Mouse (Mus musculus): Measurements from ENCODE around the gene Gm9999. TPM values are rescaled to one million over a fixed set of nuclear protein-coding genes. Genes with fewer than 3 reads are reported as not detected.

Gene Gm9999
- polyA plus RNA-seq (2015; fragmentation: Nextera tagmentation; extraction: Ambion mirVana) = not detected in 2 replicates

DNA sequence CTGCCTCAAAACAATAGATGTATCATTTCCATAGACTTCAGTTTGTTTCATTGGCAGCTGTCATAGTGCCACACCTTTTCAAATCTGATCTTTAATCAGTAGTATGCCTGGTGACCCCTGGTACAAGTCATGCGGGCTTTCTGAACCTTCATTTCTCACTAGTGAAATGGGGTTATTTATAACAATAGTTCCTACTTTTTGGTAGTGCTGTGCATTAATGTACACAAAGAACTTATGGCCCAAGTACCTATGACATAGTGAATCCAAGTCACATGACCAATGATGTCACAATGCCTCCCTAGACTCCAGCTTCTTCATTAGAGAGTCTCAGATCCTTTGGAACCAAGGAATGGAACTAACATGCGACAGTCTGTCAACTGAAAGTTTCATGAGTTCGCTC is at the start of gene Gm9999:
Gene Gm9999 (plus strand): TSS at position 301 of the 400 bp plus-strand sequence.

DNA sequence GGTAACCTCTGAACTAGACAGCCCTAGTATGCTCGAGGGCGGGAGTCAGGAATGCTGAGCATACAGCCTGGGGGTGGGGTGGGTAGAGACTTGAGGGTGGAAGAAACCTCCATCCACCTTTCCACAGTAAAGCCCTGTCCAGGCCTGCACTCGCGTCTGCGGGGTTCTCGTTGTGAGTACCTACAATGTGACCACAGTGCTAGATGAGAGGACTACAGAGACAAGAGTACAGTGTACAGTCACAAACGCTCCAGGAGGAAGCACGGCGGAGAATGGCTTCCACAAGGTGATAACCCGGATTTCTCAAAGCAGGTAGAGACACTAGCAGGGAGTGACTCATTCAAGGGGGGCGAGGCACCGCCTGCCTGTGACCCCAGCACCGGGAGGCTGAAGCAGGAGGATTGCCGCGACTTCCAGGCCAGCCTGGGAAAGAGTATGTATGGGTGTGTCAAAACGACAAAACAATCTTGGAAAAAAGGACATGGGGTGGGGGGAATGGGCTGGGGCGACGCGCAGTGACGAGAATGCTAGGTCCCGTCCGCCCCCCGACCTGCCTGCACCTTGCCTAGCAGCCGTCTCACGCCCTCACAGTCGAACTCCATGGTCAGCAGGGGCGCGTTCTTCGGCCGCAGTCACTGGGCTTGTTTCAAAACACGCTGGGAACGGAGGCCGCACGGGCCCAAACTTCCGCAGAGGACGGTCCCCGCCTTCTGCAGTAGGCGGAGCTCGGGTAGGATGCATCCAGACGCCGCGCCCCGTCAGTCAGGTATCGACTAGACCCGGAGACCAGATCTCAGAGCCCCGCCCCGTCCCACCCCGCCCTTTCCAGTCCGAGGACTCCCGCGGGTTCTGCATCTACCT is 25.3 kb upstream of the Gm9999 start, which contains the start of gene Uevld:
Gene Uevld (minus strand): TSS at position 697 of the 861 bp plus-strand sequence.

DNA sequence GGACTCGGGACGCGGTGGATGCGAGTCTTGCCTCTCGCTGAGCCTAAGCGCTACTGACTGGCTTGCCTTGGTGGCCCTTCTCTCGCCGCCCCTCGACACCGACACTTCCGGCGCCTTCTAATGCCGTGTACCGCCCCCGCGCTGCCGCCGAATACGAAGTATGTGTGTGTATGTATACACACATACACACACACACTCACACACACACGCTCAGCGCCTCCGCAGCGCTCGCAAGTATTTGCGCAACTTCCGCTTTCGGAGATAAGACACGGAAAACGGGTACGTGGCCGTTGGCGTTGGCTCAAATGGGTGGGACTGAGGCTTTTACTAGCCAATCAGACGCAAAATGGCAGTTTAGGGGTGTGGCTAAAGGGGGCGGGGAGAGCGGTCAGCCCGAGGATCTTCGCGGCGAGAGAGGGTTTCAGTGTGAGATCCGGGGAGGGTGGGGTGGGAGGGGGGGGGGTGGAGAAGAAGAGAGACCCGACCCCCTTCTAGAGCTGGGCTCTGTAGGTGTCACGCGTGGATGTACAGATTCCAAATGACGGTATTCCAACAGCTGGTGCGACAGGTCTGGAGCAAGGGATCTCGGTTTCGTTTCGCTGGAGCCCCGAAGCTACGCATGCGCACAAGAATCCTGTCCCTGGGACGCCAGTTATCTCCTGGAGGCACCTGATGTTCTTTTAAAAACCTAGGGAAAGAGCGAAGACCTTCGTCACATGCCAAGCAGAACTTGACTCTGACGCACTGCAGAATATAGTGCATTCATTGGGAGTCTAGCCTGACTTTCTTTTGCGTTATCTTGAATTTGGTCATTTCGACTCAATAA is 25.0 kb downstream of the Gm9999 start, which contains the start of gene Spty2d1:
Gene Spty2d1 (minus strand): TSS at position 244 of the 826 bp plus-strand sequence.

Other genes with a start within 250 kb of the Gm9999 start
- gene Saa1, start 240.6 kb upstream of the Gm9999 start, polyA plus RNA-seq (2015; fragmentation: Nextera tagmentation; extraction: Ambion mirVana) = 0.18 and 0.23 TPM in 2 replicates
- gene Saa2, start 231.8 kb upstream of the Gm9999 start, polyA plus RNA-seq (2015; fragmentation: Nextera tagmentation; extraction: Ambion mirVana) = 0.35 and 0.40 TPM in 2 replicates
- gene Hps5, start 187.5 kb upstream of the Gm9999 start, polyA plus RNA-seq (2015; fragmentation: Nextera tagmentation; extraction: Ambion mirVana) = 5.5 and 6.6 TPM in 2 replicates
- 30.1 and 31.4 TPM in 2 replicates for gene Gtf2h1, start 187.5 kb upstream of the Gm9999 start, polyA plus RNA-seq (2015; fragmentation: Nextera tagmentation; extraction: Ambion mirVana)
- gene Ldha, start 142.1 kb upstream of the Gm9999 start, polyA plus RNA-seq (2015; fragmentation: Nextera tagmentation; extraction: Ambion mirVana) = 2,894 and 2,904 TPM in 2 replicates
- not detected in 2 replicates for gene Ldhc, start 122.4 kb upstream of the Gm9999 start, polyA plus RNA-seq (2015; fragmentation: Nextera tagmentation; extraction: Ambion mirVana)
- gene Tsg101, start 63.6 kb upstream of the Gm9999 start, polyA plus RNA-seq (2015; fragmentation: Nextera tagmentation; extraction: Ambion mirVana) = 125 and 132 TPM in 2 replicates
- 3.9 and 4.4 TPM in 2 replicates for gene Uevld, start 25.1 kb upstream of the Gm9999 start, polyA plus RNA-seq (2015; fragmentation: Nextera tagmentation; extraction: Ambion mirVana)
- gene Spty2d1, start 24.8 kb downstream of the Gm9999 start, polyA plus RNA-seq (2015; fragmentation: Nextera tagmentation; extraction: Ambion mirVana) = 12.2 and 12.5 TPM in 2 replicates
- 14.3 and 24.7 TPM in 2 replicates for gene Tmem86a, start 67.0 kb downstream of the Gm9999 start, polyA plus RNA-seq (2015; fragmentation: Nextera tagmentation; extraction: Ambion mirVana)
- gene Ptpn5, start 150.1 kb downstream of the Gm9999 start, polyA plus RNA-seq (2015; fragmentation: Nextera tagmentation; extraction: Ambion mirVana) = not detected in 2 replicates
- not detected in 2 replicates for gene Mrgpra6, start 221.3 kb downstream of the Gm9999 start, polyA plus RNA-seq (2015; fragmentation: Nextera tagmentation; extraction: Ambion mirVana)

Data from skeletal muscle tissue, postnatal 0 days (tissue).